Mouse (Mus musculus) granulocyte monocyte progenitor cell, adult 5-6 weeks (primary cell): ENCODE measurements at regions not wholly inside any gene's neighbourhood (a gene's known extent, or its start where the extent isn't known, plus 50 kb on each side); places are given as distances from the start of the nearest gene placed in this dataset.

Experiments used
- ATAC-seq: replicated peaks from 2 replicates; pipeline ENCODE4 v1.8.0; 2016; ENCODE audit warnings: mild to moderate bottlenecking, moderate TSS enrichment, inconsistent platforms; ENCODE audit not compliant: poor library complexity, severe bottlenecking

DNA sequence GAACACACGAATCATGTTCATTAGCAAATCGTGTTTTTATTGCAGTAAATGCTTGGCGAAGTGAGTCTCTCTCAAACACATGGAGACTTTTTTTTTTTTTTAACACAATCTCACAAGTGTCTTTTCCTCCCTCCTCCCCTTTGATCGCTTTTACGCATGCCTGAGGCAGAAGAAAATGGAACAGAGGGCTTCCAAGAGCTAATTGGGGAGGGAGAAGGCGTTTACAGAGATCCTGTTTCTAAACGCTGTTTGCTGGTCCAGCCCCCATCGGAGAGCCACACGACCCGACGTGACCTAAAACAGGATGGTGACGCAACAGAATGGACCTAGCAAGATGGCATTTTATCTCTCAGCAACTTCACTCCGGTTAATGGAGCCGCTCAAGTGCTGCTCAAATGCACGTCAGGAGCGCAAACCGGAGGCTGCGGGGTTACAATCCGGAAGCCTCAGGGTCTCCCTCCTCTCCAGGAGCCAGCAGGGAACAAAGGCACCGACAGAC is 73.0 kb upstream of the Zfp217 start:
- ATAC-seq: peak; percentile 61

GRCm38 (mm10) chr2:170220443-170220842 is 72.5 kb upstream of the Zfp217 start:
- peak; percentile 20 for ATAC-seq

DNA sequence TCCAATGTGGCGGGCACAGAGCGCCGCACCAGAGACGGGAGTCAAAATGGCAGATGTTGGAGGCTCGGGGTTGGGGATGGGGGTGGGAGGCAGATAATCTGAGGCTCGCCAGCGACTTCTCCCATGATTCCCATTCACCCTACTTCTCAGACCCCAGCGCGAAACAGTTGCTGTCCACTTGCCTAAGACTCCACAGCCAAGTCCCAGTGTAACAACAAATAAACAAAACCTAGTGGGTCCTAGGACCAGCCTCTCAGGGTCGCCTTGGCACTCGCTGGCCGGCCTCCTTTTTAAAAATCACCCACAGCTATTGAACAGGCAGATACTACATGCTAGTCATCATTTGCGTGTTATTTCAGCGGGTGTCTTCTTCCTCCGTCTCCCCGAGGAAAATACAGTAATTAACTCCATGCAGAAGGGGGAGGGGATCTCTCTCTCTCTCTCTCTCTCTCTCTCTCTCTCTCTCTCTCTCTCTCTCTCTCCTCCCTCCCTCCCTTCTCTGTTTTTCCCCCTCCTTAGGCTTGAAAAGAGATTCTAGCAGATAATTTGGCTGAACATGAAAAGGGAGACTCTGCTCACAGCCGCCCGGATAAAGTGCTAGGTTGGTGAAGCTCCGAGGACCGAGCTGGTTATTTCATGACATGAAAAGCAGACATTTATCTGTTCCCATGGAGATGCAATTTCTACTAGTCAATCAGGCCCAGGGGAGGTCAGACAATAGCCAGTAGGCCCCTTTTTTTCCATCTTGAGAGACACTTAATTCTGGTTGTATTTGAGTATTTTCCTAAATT is 71.9 kb upstream of the Zfp217 start:
- no peak for ATAC-seq

DNA sequence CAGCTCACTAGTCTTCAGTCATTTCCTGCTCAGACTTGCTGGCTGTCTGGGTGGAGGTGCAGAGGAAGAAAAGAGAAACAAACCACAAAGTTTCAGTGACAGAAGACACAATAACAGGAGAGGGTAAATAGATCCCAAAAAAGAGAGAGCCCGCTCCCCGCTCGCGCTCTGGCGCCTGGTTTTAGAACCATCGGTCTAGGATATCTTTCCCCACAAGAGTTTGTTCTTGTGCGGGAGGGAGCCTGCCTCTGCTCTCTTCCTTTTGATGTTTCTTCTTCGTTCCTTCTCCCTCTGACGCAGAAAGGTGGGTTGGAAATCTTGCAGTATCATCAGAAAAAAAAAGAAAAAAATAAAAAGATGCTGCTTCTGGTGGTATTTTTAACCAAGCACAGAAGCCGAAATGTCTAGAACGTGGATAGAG is 71.3 kb upstream of the Zfp217 start:
- ATAC-seq: no peak

GRCm38 (mm10) chr2:170218230-170219044 is 70.5 kb upstream of the Zfp217 start:
- ATAC-seq: peak; percentile 49

DNA sequence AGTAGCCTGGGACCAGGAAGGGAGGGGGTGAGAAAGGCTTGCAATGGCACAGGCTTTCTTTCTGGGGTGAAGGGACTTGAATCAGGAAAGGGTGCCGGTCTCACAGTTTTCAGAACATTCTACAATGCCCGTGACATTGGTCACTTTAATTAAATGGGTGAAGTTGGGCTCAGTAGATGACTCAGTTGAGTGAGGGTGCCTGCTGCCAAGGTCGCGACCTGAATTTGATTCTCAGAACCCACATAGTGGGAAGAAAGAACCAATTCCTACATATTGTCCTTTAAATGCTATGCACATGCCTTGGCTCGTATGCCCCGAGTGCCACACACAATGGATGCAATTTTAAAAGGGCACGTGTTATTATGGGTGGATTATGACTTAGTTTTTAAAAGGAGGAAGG is 68.4 kb upstream of the Zfp217 start:
- ATAC-seq: no peak

DNA sequence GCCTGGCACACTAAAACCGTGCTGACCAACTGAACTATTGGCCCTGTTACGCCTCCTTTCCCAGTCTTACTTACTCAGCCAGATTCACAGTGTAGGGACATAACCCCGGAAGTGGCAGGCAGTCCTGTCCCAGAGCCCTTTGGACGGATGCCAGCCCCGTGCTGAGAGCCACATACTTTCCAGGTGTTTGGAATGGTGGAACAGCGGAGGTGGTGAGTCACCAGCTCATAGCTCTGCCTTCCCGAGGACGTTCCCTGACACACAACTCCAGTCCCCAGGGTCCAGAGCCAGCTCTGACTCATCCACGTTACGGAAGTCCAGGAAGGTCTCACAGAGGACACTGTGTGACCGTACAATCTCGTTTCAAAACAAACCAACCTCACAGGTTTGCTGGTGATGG is 61.2 kb upstream of the Zfp217 start:
- no peak for ATAC-seq

GRCm38 (mm10) chr2:170207878-170208277 is 60.0 kb upstream of the Zfp217 start:
- no peak for ATAC-seq

DNA sequence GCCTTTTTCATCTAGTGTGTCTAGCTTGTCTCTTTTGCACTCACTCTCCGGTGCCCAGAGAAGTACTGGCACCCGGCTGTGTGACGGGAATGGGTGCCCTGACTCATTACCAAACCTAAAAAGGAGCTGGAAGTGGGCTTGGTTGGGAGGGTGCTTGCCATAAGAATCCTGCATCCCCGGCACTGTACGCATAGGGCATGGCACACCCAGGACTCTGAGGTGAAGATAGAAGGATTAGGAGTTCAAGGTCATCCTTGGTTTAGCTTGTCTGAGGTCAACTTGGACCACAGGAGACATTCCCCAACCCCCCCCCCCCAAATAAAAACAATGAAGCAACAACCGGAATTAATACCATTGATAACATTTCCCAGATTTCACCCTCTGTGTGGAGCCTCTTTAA is 59.5 kb upstream of the Zfp217 start:
- ATAC-seq: no peak

DNA sequence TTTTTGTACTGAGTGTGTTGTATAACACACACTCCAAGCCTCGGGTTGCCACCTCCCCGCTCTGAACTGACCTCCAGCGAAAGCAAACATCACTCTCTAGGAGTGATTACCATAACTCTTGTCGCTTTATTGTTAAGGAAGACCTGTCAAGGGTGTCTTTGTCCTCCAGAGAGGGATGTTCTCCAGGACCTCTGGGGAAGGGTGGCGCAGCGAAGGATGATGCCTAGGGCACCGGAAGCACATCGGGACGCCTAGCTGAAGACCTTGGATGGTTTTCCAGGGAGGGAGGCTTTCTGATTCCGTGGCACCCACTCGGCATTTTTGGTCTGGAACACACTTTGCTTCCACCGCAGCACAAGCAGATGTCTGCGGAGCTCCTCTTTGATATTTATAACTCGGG is 59.0 kb upstream of the Zfp217 start:
- ATAC-seq: no peak

DNA sequence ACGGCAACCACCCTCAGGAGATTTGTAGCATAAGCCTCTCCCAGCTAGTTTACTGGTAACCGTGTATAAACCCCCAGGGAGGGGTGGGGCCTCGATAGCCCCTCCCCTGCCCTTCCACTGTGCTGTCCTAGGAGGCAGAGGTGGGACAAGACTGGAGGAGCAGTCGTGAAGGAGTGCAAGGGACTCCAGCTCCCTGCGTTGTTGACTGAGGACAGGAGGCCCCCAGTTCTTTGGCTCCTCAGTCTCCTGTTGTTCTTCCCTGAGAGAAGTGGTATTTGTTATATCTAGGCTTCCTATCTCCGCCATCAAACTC is 58.5 kb upstream of the Zfp217 start:
- ATAC-seq: peak; percentile 21

GRCm38 (mm10) chr2:170205591-170206441 is 57.9 kb upstream of the Zfp217 start:
- no peak for ATAC-seq

GRCm38 (mm10) chr2:170204768-170205514 is 57.0 kb upstream of the Zfp217 start:
- peak; percentile 23 for ATAC-seq

- ATAC-seq: no peak
Observed at GRCm38 (mm10) chr2:170203496-170203895, 55.6 kb upstream of the Zfp217 start.

- ATAC-seq: peak; percentile 79
Observed at GRCm38 (mm10) chr2:170201816-170202371, 54.0 kb upstream of the Zfp217 start.
